Mouse (Mus musculus) inflammation-experienced regulatory T-cells, adult 16 weeks (primary cell): ENCODE results near the gene G6pc2. TPM values are rescaled to one million over a fixed set of nuclear protein-coding genes. Genes with fewer than 3 reads are reported as not detected.

Source experiments
- polyA plus RNA-seq: library from polyadenylated mRNA; unstranded; fragments of 100-300 nt; shearing (Covaris generic); gene quantifications from one replicate; pipeline ENCODE4 v1.2.1, GENCODE M21; 2017

G6pc2 gene
- polyA plus RNA-seq, result not detected

DNA sequence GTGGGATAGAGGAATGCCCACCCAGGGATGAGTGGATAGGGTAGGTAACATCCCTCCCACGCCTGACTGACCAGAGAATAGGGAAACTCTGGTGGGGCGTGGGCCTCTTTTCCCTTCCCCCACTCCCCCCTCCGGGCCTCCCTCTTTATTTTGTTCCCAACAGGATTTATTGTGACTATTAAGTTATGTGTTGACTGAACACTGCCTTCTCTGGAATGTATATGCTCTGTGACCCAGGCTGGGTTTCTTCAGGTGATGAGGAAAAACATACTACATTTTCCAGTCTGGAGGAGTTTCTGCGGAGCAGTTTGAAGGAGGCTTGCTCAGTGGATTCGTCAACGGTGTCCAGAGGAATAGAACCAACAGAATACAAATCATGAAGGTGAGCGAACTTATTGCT is at the start of gene G6pc2:
G6pc2 (plus strand) TSS at position 301 of the 400 bp plus-strand sequence.

DNA sequence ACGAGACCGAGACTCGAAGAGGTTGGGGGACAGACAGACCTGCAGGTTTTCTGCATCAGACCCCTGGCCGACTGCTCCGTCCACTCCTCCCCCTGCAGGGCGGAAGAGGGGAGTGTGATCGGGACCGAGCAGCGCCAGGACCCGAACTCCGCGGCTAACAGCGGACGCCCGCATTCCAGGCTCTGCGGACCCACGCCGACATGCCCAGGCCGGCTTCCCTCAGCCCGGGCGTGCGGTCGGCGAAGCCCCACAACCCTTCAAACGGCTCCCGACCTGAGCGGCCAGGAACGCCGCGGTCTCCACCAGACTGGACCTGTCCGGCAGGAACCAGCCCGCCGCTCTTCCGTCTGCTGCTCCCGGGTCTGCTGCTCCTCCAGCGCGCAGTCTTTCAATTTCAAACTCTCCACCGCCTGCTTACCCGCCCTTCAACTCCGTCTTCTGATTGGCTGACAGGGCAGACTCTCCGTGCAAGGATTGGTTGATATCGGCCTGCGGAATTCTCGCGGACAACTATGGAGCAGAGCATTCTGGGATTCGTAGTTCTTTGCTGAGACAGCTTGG is 5.0 kb upstream of the G6pc2 start, which contains the start of gene Spc25:
Spc25 (minus strand) TSS at position 404 of the 561 bp plus-strand sequence.

Other genes starting within 250 kb of the G6pc2 start
- gene Nostrin, start 75.3 kb upstream of the G6pc2 start, polyA plus RNA-seq, result 0.83 TPM
- 9.0 TPM for gene Spc25, start 4.9 kb upstream of the G6pc2 start, polyA plus RNA-seq
- 0.18 TPM for gene Abcb11, start 131.5 kb downstream of the G6pc2 start, polyA plus RNA-seq
- gene Dhrs9, start 169.4 kb downstream of the G6pc2 start, polyA plus RNA-seq, result 0.06 TPM